Mouse (Mus musculus): Measurements from ENCODE around the gene Bsdc1. TPM values are rescaled to one million over a fixed set of nuclear protein-coding genes. Genes with fewer than 3 reads are reported as not detected.
A peak's percentile ranks its signal among the peaks of the same experiment; 100 is the strongest.

Gene Bsdc1
- polyA plus RNA-seq, 1 experiment from 2014 or later, result 27.6 TPM

GRCm38 (mm10) chr4:129507434-129508236, 46.3 kb downstream of the Bsdc1 start:
- Histone ChIP-seq H3K9ac (no peak overlapping the region), H3K9me3 (no peaks in the 10 kb centered on the region), H3K4me3 (no peak overlapping the region), H3K27me3 (no peaks in the 10 kb centered on the region), H3K4me2 (no peak overlapping the region), H3K27ac (no peak overlapping the region), H3K4me1 (peaks cover 37% of the 10 kb centered on the region), H3K36me3 (no peaks in the 10 kb centered on the region)
- 66% methylated on average over 9 of the region's 10 CpGs for whole genome bisulfite sequencing
- ATAC-seq (ENCODE audit: insufficient number of reproducible peaks, insufficient read depth, low FRiP score, low TSS enrichment, low read depth), result no peak

GRCm38 (mm10) chr4:129508237-129508515, 46.8 kb downstream of the Bsdc1 start:
- no peak overlapping the region for H3K4me3 ChIP-seq
- H3K27me3 ChIP-seq, result no peaks in the 10 kb centered on the region
- no peaks in the 10 kb centered on the region for H3K9me3 ChIP-seq
- H3K27ac ChIP-seq, result no peak overlapping the region
- peaks cover 37% of the 10 kb centered on the region for H3K4me1 ChIP-seq
- WGBS, result 60% methylated on average over 3 of the region's 3 CpGs
- no peak overlapping the region for H3K9ac ChIP-seq
- ATAC-seq (ENCODE audit: insufficient number of reproducible peaks, insufficient read depth, low FRiP score, low TSS enrichment, low read depth), result no peak
- H3K4me2 ChIP-seq, result no peak overlapping the region
- H3K36me3 ChIP-seq, result no peaks in the 10 kb centered on the region

- ATAC-seq (ENCODE audit: insufficient number of reproducible peaks, insufficient read depth, low FRiP score, low TSS enrichment, low read depth), result no peak
Measured at GRCm38 (mm10) chr4:129508834-129509600, 47.6 kb downstream of the Bsdc1 start.

GRCm38 (mm10) chr4:129509650-129510049, 48.3 kb downstream of the Bsdc1 start:
- H3K4me3 ChIP-seq, result no peak overlapping the region
- no peak overlapping the region for H3K4me2 ChIP-seq
- ATAC-seq (ENCODE audit: insufficient number of reproducible peaks, insufficient read depth, low FRiP score, low TSS enrichment, low read depth), result no peak
- H3K27ac ChIP-seq, result no peak overlapping the region
- no peaks in the 10 kb centered on the region for H3K9me3 ChIP-seq
- WGBS, result 64% methylated on average over 3 of the region's 3 CpGs
- H3K9ac ChIP-seq, result no peak overlapping the region
- peaks cover 35% of the 10 kb centered on the region for H3K4me1 ChIP-seq
- no peaks in the 10 kb centered on the region for H3K27me3 ChIP-seq
- no peaks in the 10 kb centered on the region for H3K36me3 ChIP-seq

More at GRCm38 (mm10) chr4:129508834-129509600, 47.6 kb downstream of the Bsdc1 start:
- Histone ChIP-seq H3K27me3 (no peaks in the 10 kb centered on the region), H3K9ac (no peak overlapping the region), H3K4me3 (no peak overlapping the region), H3K36me3 (no peaks in the 10 kb centered on the region), H3K9me3 (no peaks in the 10 kb centered on the region), H3K4me1 (peaks cover 35% of the 10 kb centered on the region), H3K27ac (no peak overlapping the region; the same call in 1 of the 2 replicates), H3K4me2 (no peak overlapping the region)
- WGBS, result 59% methylated on average over 15 of the region's 15 CpGs

- no peak for ATAC-seq (ENCODE audit: insufficient number of reproducible peaks, insufficient read depth, low FRiP score, low TSS enrichment, low read depth)
- Histone ChIP-seq H3K27me3 (no peaks in the 10 kb centered on the region), H3K9me3 (no peaks in the 10 kb centered on the region), H3K27ac (no peak overlapping the region), H3K4me3 (no peak overlapping the region), H3K4me2 (no peak overlapping the region), H3K4me1 (peaks cover 46% of the 10 kb centered on the region), H3K9ac (no peak overlapping the region), H3K36me3 (peaks cover 10% of the 10 kb centered on the region)
- WGBS, result 42% methylated on average over 6 of the region's 6 CpGs
Measured at GRCm38 (mm10) chr4:129510723-129511412, 49.5 kb downstream of the Bsdc1 start.

- Histone ChIP-seq H3K27ac (0 out of 2 replicates have a peak overlapping the region, but pooled peaks have one; percentile 39), H3K27me3 (no peaks in the 10 kb centered on the region), H3K9ac (peak overlapping the region; percentile 46; the same call in 1 of the 2 replicates), H3K36me3 (peaks cover 16% of the 10 kb centered on the region), H3K4me3 (no peak overlapping the region), H3K4me1 (peaks cover 50% of the 10 kb centered on the region), H3K9me3 (no peaks in the 10 kb centered on the region), H3K4me2 (no peak overlapping the region)
- ATAC-seq (ENCODE audit: insufficient number of reproducible peaks, insufficient read depth, low FRiP score, low TSS enrichment, low read depth), result no peak
- 20% methylated on average over 6 of the region's 6 CpGs for WGBS
Measured at GRCm38 (mm10) chr4:129511413-129512096, 50.2 kb downstream of the Bsdc1 start.

- Histone ChIP-seq H3K4me3 (peak within 1 kb of the TSS; percentile 99), H3K36me3 (peaks cover 31% of the 10 kb centered on the region), H3K4me2 (peak within 1 kb of the TSS; percentile 82), H3K9ac (peak within 1 kb of the TSS; percentile 100), H3K27ac (peak within 1 kb of the TSS; percentile 97), H3K9me3 (no peaks in the 10 kb centered on the region), H3K4me1 (peaks cover 54% of the 10 kb centered on the region), H3K27me3 (no peaks in the 10 kb centered on the region)
- peak; percentile 88 for ATAC-seq (ENCODE audit: insufficient number of reproducible peaks, insufficient read depth, low FRiP score, low TSS enrichment, low read depth)
- WGBS, result 5% methylated on average over 47 of the region's 47 CpGs
Measured at GRCm38 (mm10) chr4:129513086-129513767, 51.8 kb downstream of the Bsdc1 start, which contains the start of gene Marcksl1. TSS of gene Marcksl1 (plus strand) at chr4:129513581.

- H3K27me3 ChIP-seq, result no peaks in the 10 kb centered on the region
- peak overlapping the region; percentile 100 for H3K9ac ChIP-seq
- under 1% methylated on average over 47 of the region's 57 CpGs for WGBS
- no peaks in the 10 kb centered on the region for H3K9me3 ChIP-seq
- peak overlapping the region; percentile 99 for H3K4me3 ChIP-seq
- ATAC-seq (ENCODE audit: insufficient number of reproducible peaks, insufficient read depth, low FRiP score, low TSS enrichment, low read depth), result peak; percentile 12
- H3K27ac ChIP-seq, result peak overlapping the region; percentile 97
- H3K4me1 ChIP-seq, result peaks cover 53% of the 10 kb centered on the region
- peak overlapping the region; percentile 82 for H3K4me2 ChIP-seq
- H3K36me3 ChIP-seq, result peaks cover 38% of the 10 kb centered on the region
Measured at GRCm38 (mm10) chr4:129513891-129514290, 52.5 kb downstream of the Bsdc1 start.

GRCm38 (mm10) chr4:129514300-129514898, 53.0 kb downstream of the Bsdc1 start:
- peak; percentile 28 for ATAC-seq (ENCODE audit: insufficient number of reproducible peaks, insufficient read depth, low FRiP score, low TSS enrichment, low read depth)
- Histone ChIP-seq H3K36me3 (peaks cover 40% of the 10 kb centered on the region), H3K4me2 (peak overlapping the region; percentile 82), H3K27ac (peak overlapping the region; percentile 97), H3K9ac (peak overlapping the region; percentile 100), H3K4me1 (peaks cover 47% of the 10 kb centered on the region), H3K27me3 (no peaks in the 10 kb centered on the region), H3K4me3 (peak overlapping the region; percentile 99), H3K9me3 (no peaks in the 10 kb centered on the region)
- WGBS, result under 1% methylated on average over 35 of the region's 35 CpGs

- Histone ChIP-seq H3K9ac (no peak overlapping the region), H3K4me2 (peak overlapping the region; percentile 35), H3K4me1 (peaks cover 32% of the 10 kb centered on the region), H3K4me3 (peak overlapping the region; percentile 3; the same call in 1 of the 2 replicates), H3K36me3 (peaks cover 66% of the 10 kb centered on the region), H3K27me3 (no peaks in the 10 kb centered on the region), H3K9me3 (no peaks in the 10 kb centered on the region), H3K27ac (peak overlapping the region; percentile 85)
- no peak for ATAC-seq (ENCODE audit: insufficient number of reproducible peaks, insufficient read depth, low FRiP score, low TSS enrichment, low read depth)
- WGBS, result 34% methylated on average over 2 of the region's 2 CpGs
Measured at GRCm38 (mm10) chr4:129516925-129517324, 55.5 kb downstream of the Bsdc1 start.
